Mouse (Mus musculus) testis, postnatal 10 days (tissue): Measurements from ENCODE around the gene Ppp1r1b.

Experiments
- DNase-seq: peaks from one replicate; pipeline ENCODE4 v3.0.0; 2021; ENCODE audit warnings: low spot score

Gene Ppp1r1b

GRCm38 (mm10) chr11:98394301-98394700, 46.1 kb downstream of the Ppp1r1b start:
- DNase-seq = peak; percentile 47

DNA sequence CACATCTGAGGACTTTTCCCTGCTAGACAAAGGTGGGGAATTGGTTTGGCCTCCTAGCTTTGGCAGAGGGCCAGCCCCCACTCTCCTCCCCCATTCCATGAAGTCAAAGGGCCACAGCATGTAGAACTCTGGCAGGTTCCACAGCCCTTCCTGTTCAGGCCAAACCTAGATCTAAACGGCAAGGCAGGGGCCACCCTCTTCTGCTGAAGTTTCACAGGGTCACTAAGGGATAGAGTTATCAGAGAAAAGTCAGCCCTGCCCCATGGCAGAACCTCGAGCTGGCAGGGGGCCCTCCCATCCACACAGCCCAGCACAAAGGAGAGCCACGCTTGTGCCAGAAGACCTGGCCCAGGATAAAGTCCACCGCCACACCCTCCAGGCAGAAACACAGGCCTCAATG, 46.8 kb downstream of the Ppp1r1b start:
- peak; percentile 68 for DNase-seq

- no peak for DNase-seq
Measured at GRCm38 (mm10) chr11:98397946-98398345, 49.7 kb downstream of the Ppp1r1b start.

GRCm38 (mm10) chr11:98400161-98400726, 52.0 kb downstream of the Ppp1r1b start, which contains the start of gene Pgap3:
TSS of gene Pgap3 (minus strand) at chr11:98400490.
- peak; percentile 92 for DNase-seq

DNA sequence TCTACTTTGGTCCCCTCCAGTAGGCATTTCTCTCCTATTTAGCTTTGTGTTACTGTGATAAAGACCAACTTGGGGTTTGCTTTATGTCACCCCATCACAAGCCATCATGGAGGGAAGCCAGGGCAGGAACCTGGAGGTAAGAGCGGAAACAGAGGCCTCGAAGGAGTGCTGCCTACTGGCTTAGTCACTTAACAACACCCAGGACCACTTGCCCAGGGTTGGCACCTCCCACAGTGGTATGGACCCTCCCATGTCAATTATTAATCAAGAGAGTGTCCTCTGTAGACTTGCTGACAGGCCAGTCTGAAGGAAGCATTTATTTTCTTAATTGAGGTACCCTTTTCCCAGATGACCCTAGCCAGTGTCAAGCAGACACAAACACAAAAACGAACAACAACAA, 52.6 kb downstream of the Ppp1r1b start:
- DNase-seq = no peak

GRCm38 (mm10) chr11:98406621-98407020, 58.4 kb downstream of the Ppp1r1b start:
- no peak for DNase-seq
